Mouse (Mus musculus) thymus, adult 2 months (tissue): ENCODE data around the gene Wdr86.

Source experiments
- CTCF ChIP-seq: fragments of 200-500 bp; IDR thresholded peaks from 2 replicates; pipeline ENCODE4 v1.5.1; 2012; ENCODE audit warnings: mild to moderate bottlenecking, control low read depth, low read length, moderate library complexity, borderline replicate concordance; ENCODE audit not compliant: control insufficient read depth, poor library complexity, insufficient read depth; ENCODE audit errors: extremely low read depth
- POLR2A ChIP-seq: fragments of 200-500 bp; IDR thresholded peaks from 2 replicates; pipeline ENCODE4 v1.6.1; 2012; ENCODE audit warnings: mild to moderate bottlenecking, low read length, control low read depth, moderate library complexity; ENCODE audit not compliant: control insufficient read depth, poor library complexity, insufficient read depth; ENCODE audit errors: extremely low read depth

DNA sequence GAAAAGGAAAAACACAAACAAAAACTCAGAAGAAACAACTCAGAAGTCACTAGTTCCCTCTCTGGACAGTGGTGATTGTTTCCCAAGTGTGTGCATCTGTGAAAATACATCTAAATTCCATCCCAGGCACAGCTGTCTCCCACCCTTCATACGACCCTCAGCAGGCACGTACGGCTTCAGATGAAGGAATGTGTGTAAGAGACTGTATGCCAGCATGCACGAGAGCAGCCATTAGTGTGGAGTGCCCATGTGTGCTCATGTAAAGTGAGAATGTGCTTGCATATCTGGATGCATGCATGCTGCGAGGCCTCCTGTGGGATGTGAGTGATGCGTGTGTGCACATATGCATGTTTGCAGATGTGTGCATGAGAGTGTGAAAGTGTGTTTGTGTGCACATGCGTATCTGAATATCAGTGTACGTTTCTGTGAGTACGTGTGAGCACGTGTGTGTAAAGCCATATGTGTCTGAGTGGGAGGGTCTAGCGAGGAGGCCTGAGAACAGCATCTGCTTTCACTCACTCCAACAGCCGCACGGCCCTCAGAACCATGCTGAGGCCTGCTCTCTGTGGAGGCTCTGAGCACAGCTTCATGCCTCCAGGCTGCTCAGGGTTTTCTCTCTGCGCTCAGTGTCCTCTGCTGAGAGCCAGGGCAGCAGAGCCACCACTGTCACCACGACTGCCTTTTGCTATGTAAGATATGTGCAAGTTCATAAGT, 10.8 kb upstream of the Wdr86 start:
- TF ChIP-seq CTCF (no peak), POLR2A (no peak)
